13 mouse cellular contexts compared by ENCODE assay signal in genomic region chr12:13461558-13462153, GRCm38 (mm10).
A peak's percentile ranks its signal among the peaks of the same experiment; 100 is the strongest.
DNase-seq lines count a peak whose midpoint lies in the region; ATAC-seq lines count a peak whose summit lies in the region.
"Had no signal": no experiment of that assay in that cellular context is flagged by ENCODE, and none has a peak within 500 bp of the region (broad histone marks: within the 10 kb centered on the region; RNA-seq: fewer than 3 reads in every experiment).

No protein-coding gene starts in this region.

- peak; percentile 9 for DNase-seq in hindbrain, embryonic 11.5 days (ENCODE audit: low spot score)
- DNase-seq in adrenal gland, postnatal 14 days, result peak; percentile 23
- DNase-seq in left cerebral cortex, adult 11 months (ENCODE audit: low spot score), result no peak
- DNase-seq: cerebellum, adult 11-12 months; forebrain, postnatal 0 days; lung, embryonic 14.5 days had no signal

- no peak overlapping the region for H3K4me2 ChIP-seq in hindbrain, embryonic 11.5 days (replicated peaks; ENCODE audit: low read depth, low read length)
- H3K4me2 ChIP-seq in hindbrain, embryonic 16.5 days (ENCODE audit: low read length), result no peak overlapping the region
- no peak overlapping the region for H3K4me2 ChIP-seq in midbrain, embryonic 15.5 days
- H3K4me2 ChIP-seq in heart, embryonic 11.5 days, result no peak overlapping the region
- H3K4me2 ChIP-seq: kidney, embryonic 15.5 days; lung, embryonic 14.5 days; neural tube, embryonic 12.5 days had no signal

- H3K27me3 ChIP-seq in hindbrain, embryonic 11.5 days (ENCODE audit: control insufficient read depth, insufficient read depth, low read length), result no peaks in the 10 kb centered on the region
- no peaks in the 10 kb centered on the region for H3K27me3 ChIP-seq in hindbrain, embryonic 16.5 days (replicated peaks; ENCODE audit: control insufficient read depth, insufficient read depth, low read length)
- H3K27me3 ChIP-seq in midbrain, embryonic 15.5 days (replicated peaks), result no peaks in the 10 kb centered on the region
- H3K27me3 ChIP-seq in heart, embryonic 11.5 days (ENCODE audit: control insufficient read depth, insufficient read depth, low read length), result no peaks in the 10 kb centered on the region
- H3K27me3 ChIP-seq: kidney, embryonic 15.5 days; neural tube, embryonic 12.5 days; Patski had no signal

- H3K9ac ChIP-seq in hindbrain, embryonic 11.5 days (ENCODE audit: low read depth, low read length), result no peak overlapping the region
- H3K9ac ChIP-seq in hindbrain, embryonic 16.5 days (ENCODE audit: low read depth, low read length), result no peak overlapping the region
- no peak overlapping the region for H3K9ac ChIP-seq in midbrain, embryonic 15.5 days
- no peak overlapping the region for H3K9ac ChIP-seq in heart, embryonic 11.5 days (ENCODE audit: low read depth, low read length)
- H3K9ac ChIP-seq: forebrain, postnatal 0 days; kidney, embryonic 15.5 days; lung, embryonic 14.5 days; neural tube, embryonic 12.5 days had no signal

- H3K9me3 ChIP-seq in hindbrain, embryonic 11.5 days (ENCODE audit: control insufficient read depth, low read length), result no peaks in the 10 kb centered on the region
- no peaks in the 10 kb centered on the region for H3K9me3 ChIP-seq in hindbrain, embryonic 16.5 days (ENCODE audit: control insufficient read depth, low read length)
- no peaks in the 10 kb centered on the region for H3K9me3 ChIP-seq in midbrain, embryonic 15.5 days
- H3K9me3 ChIP-seq in heart, embryonic 11.5 days (replicated peaks; ENCODE audit: control insufficient read depth, low read length), result no peaks in the 10 kb centered on the region
- H3K9me3 ChIP-seq: kidney, embryonic 15.5 days; neural tube, embryonic 12.5 days had no signal

- H3K4me1 ChIP-seq in hindbrain, embryonic 11.5 days (replicated peaks; ENCODE audit: control insufficient read depth, insufficient read depth, low read length), result no peaks in the 10 kb centered on the region
- H3K4me1 ChIP-seq in hindbrain, embryonic 16.5 days (ENCODE audit: control insufficient read depth, insufficient read depth, low read depth, low read length), result no peaks in the 10 kb centered on the region; the same call in 1 of the 2 replicates
- no peaks in the 10 kb centered on the region for H3K4me1 ChIP-seq in midbrain, embryonic 15.5 days
- 0 out of 2 replicates have a peak, but pooled peaks cover 2% of the 10 kb centered on the region for H3K4me1 ChIP-seq in heart, embryonic 11.5 days (ENCODE audit: control insufficient read depth, insufficient read depth, low read length)
- H3K4me1 ChIP-seq: kidney, embryonic 15.5 days; neural tube, embryonic 12.5 days had no signal

- 63% methylated on average over 9 of the region's 9 CpGs for WGBS in hindbrain, embryonic 11.5 days
- 54% methylated on average over 9 of the region's 9 CpGs for WGBS in hindbrain, embryonic 16.5 days
- WGBS in midbrain, embryonic 15.5 days, result 50% methylated on average over 9 of the region's 9 CpGs
- WGBS in heart, embryonic 11.5 days (ENCODE audit: insufficient replicate concordance), result 68% methylated on average over 9 of the region's 9 CpGs

- ATAC-seq in hindbrain, embryonic 11.5 days (ENCODE audit: low FRiP score), result no peak
- ATAC-seq in hindbrain, embryonic 16.5 days, result no peak
- peak; percentile 58 for ATAC-seq in activated CD4-positive, CD25-positive, alpha-beta regulatory T cell, adult 4 months
- peak; percentile 71 for ATAC-seq in midbrain, embryonic 15.5 days (replicated peaks)
- no peak for ATAC-seq in heart, embryonic 11.5 days (replicated peaks; ENCODE audit: insufficient number of reproducible peaks, low FRiP score, low TSS enrichment)

- no peaks in the 10 kb centered on the region for H3K36me3 ChIP-seq in hindbrain, embryonic 11.5 days (ENCODE audit: control insufficient read depth, insufficient read depth, low read length)
- H3K36me3 ChIP-seq in hindbrain, embryonic 16.5 days (ENCODE audit: control insufficient read depth, insufficient read depth, low read length), result no peaks in the 10 kb centered on the region
- H3K36me3 ChIP-seq in midbrain, embryonic 15.5 days (replicated peaks), result no peaks in the 10 kb centered on the region
- no peaks in the 10 kb centered on the region for H3K36me3 ChIP-seq in heart, embryonic 11.5 days (ENCODE audit: control insufficient read depth, insufficient read depth, low read length)
- H3K36me3 ChIP-seq: neural tube, embryonic 12.5 days had no signal

- no peak overlapping the region for H3K27ac ChIP-seq in hindbrain, embryonic 11.5 days (ENCODE audit: low read depth, low read length)
- no peak overlapping the region for H3K27ac ChIP-seq in hindbrain, embryonic 16.5 days (ENCODE audit: low read depth, low read length)
- no peak overlapping the region for H3K27ac ChIP-seq in midbrain, embryonic 15.5 days
- H3K27ac ChIP-seq in heart, embryonic 11.5 days (ENCODE audit: low read depth, low read length), result no peak overlapping the region
- H3K27ac ChIP-seq: kidney, embryonic 15.5 days; neural tube, embryonic 12.5 days had no signal

- H3K4me3 ChIP-seq in hindbrain, embryonic 11.5 days (ENCODE audit: low read depth, low read length), result no peak overlapping the region
- H3K4me3 ChIP-seq in hindbrain, embryonic 16.5 days (ENCODE audit: low read length), result no peak overlapping the region
- H3K4me3 ChIP-seq in midbrain, embryonic 15.5 days, result no peak overlapping the region
- no peak overlapping the region for H3K4me3 ChIP-seq in heart, embryonic 11.5 days (ENCODE audit: low read depth, low read length)
- H3K4me3 ChIP-seq: kidney, embryonic 15.5 days; neural tube, embryonic 12.5 days had no signal

Comparison
In these comparisons a context has a peak if more than half of its experiments do, and no peak if none do; other contexts are left out.
1. ATAC-seq: peak in activated CD4-positive, CD25-positive, alpha-beta regulatory T cell, adult 4 months (single experiment) and midbrain, embryonic 15.5 days (single experiment); none in hindbrain, embryonic 11.5 days (single experiment), hindbrain, embryonic 16.5 days (single experiment) and heart, embryonic 11.5 days (single experiment).